Mouse (Mus musculus): ENCODE measurements around the gene Pou4f2.

Gene Pou4f2

DNA sequence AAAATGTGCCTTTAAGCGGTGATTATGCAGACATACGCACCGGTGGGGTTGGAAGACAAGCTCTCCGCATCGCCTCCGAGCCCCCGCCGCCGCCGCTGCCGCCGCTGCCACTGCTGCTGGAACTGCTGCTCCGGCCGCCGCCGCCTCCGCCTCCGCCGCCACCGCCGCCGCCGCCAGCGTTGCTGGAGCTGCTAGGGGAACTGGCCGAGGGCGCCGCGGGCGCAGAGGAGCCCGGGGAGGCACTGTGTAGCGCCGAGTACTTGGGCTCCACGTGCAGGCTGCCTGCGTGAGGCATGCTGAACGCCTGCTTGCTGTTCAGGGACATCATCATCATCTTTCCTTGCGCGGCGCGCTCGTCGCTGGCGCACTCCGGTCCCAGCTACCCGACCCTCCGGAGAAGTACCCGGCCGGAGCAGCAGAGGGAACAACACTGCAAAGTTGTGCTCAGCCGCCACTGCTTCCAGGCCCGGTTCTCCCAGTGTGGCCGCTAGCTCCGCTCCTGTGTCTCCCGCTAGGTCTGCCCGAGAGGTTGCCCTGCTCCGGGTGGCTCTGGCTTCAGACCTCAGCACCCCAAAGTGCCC is at the start of gene Pou4f2:
Gene Pou4f2, minus strand, starts transcription at position 575 of the 581 bp plus-strand sequence.
- no peak for DNase-seq (ENCODE audit: low spot score in 2 of 2)

DNA sequence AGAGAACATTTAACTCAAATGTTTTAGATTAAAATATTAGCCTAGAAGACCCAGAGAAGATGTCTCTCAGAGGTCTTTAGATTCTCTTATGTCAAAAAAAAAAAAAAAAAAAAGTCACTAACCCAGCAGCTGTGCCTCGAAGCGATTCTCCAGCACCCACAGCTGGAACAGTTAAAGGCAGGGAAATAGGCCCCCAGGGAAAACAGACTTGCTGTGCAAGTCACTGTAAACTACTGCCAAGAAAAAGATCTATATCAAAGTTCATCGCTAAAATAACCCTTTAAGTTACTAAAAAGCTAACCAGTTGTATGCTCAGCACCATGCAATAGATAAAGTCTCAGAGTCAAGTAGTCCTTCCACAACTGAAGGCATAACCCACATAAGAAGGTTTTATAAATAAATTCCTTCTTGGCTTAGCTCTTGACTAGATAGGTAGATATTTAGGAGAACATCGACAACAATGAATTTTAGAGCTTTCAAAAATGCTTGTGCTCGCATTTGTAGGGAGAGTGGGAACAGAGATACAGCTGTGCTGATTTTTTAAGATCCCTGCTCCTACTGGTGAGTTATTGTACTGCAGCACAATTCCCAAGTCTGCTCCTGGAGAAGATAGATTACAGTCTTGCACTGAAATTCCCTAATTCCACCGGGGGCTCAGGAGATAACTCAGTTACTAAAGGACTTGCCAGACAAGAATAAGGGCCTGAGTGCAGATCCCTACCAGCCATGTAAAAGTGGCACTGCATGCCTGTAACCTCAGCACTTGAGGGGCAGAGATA is 40.8 kb upstream of the Pou4f2 start:
- no peak for DNase-seq (ENCODE audit: low spot score in 2 of 2)

DNA sequence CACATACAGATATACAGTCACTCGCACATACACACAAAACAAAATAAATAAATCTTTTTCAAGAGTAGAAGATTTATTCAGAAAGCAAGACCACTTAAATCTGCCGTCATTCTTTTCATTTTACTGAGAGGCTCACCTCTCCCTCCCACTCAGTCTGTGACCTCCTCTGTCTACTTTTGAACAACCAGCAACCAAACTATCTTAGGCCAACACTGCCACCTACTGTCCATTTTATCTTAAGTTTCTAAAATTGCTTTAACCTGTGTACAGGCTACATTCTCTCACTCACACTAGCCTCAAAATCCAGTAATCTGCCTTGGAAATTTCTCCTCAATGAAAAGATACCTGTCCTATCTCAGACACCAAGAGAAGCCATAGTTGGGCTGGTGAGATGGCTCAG is 31.4 kb upstream of the Pou4f2 start:
- DNase-seq (ENCODE audit: low spot score in 2 of 2): no peak

DNA sequence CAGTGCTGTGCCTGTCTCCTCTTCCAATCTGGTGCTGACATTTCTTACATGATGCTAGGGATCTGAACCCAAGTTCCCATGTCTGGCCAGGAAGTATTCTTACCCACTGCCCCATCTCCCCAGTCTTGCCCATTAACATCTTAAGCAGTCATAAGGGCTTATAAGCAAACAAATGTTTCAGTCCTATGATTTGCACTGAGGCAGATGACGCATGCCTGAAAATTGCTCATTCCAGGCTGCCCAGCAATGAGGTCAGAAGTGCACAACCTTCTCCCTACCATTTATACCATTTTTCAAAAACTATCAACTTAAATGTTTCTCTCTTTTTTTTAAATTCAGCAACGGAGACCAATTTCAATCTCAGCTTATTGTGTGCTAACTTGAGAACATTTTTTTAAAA is 27.5 kb upstream of the Pou4f2 start:
- no peak for DNase-seq (ENCODE audit: low spot score in 2 of 2)

DNA sequence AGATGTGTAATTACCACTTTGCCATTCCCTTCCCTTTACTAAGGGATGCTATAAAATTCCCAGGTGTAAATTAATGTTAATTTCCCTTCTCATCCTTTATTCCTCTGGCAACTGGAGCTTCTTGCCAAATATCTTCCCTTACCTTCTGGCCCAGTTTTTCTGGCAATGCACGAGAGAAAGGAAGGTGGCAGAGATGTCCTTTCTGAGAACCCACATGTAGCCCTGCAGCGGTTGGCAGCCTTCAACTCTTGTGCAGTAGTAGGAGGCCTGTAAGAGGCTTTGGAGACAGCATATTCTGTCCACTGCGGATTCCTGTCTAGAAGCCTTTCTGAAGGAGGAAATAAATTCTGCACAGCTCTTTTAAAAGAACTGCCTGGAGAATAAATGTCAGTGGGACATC is 20.0 kb upstream of the Pou4f2 start:
- no peak for DNase-seq (ENCODE audit: low spot score in 2 of 2)

DNA sequence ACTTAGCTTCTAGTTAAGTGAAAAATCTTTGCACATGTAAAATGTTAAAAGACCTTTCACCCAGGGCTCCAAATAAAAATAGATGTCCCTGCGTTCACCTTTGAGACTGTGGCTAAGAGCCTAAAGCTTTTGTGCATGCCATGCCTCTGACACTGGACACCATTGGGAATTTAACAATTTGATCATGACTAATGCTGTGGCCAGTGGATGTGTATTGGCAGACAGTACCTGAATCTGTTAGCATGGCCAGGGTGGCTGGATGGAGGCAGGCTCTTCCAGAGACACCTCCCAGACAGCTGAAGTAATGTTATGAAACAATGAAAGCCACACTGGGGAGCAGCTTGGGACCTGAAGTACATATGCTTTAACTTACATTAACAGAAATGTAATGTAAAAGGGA is 6.3 kb upstream of the Pou4f2 start:
- DNase-seq (ENCODE audit: low spot score in 2 of 2): no peak

DNA sequence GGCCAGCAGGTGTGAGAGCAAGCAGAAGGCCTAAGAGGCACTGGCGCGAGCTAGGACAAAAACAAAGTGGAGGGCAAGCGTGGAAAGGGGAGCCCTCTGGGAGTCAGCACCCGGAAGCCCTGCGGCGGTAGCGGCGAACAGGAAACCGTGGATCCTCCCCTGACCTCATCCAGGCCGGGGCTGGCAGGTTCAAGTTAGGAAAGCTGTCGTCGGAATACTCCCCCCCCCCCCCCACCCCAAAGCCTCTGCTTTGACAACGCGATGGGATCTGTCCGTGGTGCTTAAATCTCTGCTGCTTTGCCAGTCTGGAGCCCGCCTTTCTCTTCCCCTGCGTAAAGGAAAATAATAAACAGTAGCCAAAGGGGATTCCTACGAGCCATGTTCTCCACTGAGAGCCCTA is 1.7 kb upstream of the Pou4f2 start:
- DNase-seq (ENCODE audit: low spot score in 2 of 2): no peak

DNA sequence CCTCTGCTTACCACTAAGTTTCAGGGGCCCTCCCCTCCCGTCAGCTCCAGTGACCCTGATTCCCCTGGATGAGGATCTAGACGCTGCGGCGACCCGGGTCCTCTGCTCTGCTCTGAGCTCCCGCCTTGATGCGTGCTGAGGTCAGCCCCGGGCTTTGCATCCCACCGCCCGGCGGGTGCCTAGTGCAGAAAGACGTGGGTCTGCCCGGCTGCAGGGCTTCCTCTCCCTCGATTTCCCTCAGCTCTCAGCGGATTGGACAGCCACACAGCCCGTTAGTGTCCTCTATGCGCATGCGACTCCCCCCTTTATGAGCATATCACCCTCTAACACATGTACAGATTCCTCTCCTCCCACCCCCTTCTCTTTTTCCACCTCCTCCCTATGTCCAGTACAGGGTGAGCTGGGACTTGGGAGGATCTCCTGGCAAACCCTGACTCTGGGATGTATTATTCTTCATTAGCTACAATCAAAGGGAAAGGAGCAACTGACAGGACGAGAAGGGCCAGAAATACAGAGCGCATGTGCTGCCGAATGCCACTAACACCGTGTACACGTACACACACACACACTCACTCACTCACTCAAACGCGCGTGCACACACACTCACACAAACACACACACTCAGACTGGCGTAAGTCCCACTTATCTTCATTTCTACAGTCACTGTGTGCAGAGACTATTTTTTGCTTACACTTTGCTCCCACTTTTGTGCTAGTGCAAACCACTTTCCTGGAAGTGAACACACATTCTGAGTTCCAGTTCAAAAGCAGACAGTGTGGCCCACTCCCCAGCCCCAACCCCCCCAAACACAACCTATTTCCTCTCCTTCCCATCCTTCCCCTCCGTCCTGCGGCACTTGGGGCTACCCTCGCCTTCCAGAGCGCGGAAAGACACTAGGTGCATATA is 948 bp upstream of the Pou4f2 start:
- no peak for DNase-seq (ENCODE audit: low spot score in 2 of 2)

DNA sequence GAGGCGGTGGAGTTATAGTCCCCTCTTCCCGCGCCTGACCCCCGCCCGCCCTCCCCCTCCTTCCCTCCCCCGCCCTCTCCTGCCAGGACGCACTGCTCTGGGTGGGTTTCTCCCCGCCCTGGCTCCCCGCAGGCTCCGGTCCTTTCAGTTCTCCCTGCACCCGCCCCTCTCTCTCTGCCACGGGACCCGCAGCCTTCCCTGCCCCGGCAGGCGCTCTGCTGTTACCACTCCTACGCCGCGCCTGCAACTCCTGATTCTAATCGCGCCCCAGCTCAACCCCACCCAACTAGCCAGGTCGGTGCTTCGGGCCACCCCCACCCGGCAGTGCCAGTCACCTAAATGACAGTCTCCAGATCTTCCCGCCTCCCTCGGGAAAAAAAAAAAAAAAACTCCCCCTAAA is 216 bp upstream of the Pou4f2 start:
- DNase-seq (ENCODE audit: low spot score in 2 of 2): no peak

DNA sequence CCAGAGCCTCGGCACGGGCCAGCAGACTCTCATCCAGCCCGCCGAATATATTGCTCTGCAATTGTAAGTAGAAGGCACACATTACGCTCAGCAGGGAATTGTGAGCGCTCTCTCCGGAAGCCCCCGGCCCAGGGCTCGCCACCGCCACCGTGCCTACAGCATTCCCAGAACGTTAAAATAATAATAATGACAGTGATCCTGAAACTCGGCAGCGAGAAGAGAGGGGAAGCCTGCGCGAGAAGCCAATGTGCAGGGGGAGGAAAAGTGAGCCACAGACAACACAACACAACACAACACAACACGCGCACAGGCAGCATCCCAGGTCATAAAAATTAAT is 853 bp downstream of the Pou4f2 start:
- no peak for DNase-seq (ENCODE audit: low spot score in 2 of 2)

DNA sequence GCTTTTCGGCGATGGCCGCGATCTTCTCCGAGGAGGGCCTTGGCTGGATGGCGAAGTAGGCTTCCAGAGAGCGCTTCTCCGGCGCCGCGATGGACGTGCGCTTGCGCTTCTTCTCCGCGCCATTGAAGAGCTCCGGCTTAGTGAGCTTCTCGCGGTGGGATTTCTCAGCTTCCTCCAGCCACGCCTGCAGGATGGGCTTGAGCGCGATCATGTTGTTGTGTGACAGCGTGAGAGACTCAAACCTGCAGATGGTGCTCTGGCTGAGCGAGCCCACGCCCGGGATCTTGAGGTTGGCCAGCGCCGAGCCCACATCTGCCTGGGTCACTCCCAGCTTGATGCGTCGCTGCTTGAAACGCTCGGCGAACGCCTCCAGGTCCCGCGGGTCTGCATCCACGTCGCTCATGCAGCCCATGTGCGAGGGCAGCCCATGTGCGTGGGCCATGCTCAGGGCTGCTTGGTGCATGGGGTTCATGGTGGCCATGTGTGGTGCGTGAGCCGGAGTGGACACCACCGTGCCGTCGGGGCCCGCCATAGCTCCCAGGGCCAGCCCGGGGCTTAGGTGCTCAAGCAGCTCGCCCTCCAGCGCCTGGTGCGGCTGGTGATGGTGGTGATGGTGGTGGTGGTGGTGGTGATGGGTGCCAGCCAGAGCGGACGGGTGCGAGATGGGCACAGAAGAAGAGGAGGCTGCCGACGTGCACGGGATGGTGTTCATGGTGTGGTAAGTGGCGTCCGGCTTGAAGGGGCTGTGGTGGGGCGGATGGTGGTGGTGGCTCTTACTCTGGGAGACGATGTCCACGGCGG is 1.4 kb downstream of the Pou4f2 start:
- no peak for DNase-seq (ENCODE audit: low spot score in 2 of 2)

DNA sequence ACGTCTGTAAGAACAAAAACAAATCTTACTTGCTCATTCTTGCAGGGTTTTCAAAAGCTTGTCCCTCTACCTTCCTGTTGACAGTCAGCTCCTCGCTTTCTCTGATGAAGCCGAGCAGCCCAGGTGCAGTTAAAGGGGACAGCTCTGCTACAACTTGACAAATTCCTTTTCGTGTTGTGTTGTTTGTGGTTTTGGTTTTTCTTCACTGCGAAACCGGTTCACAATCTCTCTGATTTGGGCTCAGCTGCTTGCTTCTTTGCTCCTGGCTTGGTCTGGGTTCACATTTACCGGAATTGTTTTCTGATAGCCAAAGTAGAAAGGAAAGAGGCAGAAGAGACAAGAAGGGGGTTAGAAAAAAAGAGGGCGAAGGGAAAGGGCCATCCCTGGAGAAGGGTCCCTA is 2.1 kb downstream of the Pou4f2 start:
- no peak for DNase-seq (ENCODE audit: low spot score in 2 of 2)

DNA sequence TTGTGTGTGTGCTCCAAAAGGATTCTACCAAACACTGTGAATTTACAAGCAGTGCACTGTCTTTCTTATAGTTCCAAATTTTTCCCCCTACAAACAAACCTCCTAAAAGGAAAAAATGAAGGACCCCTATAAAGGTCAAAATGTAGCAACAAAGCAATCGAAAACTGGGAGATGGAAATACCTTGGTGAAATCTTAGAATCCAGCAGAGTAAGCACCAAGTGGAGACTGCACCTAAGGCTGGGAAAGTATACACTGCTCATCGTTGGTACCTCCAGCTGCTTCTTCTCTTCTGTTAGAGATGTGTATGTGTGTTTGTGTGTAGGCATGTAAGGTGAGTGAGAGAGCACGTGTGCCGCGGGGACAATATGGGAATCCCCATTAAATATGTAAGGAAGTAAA is 3.1 kb downstream of the Pou4f2 start:
- DNase-seq (ENCODE audit: low spot score in 2 of 2): no peak

DNA sequence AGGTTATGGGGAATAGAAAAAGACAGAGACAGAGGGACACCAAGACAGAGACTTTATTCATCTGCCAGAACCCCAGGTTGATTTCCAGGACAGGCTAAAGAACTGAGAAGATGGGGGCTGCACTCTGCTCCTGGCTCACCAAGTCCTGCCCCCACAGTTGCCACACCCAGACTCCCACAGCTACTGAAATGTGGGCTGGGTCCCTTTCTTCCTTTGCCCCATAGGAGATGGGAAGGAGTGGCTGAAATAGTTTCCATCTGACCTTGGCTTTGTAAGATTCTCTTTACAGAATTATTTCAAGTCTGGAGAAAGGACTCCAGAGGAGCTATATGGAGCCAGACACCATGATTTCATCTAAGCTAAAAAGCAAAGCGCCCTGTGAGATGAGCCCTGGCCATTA is 4.0 kb downstream of the Pou4f2 start:
- DNase-seq (ENCODE audit: low spot score in 2 of 2): no peak

DNA sequence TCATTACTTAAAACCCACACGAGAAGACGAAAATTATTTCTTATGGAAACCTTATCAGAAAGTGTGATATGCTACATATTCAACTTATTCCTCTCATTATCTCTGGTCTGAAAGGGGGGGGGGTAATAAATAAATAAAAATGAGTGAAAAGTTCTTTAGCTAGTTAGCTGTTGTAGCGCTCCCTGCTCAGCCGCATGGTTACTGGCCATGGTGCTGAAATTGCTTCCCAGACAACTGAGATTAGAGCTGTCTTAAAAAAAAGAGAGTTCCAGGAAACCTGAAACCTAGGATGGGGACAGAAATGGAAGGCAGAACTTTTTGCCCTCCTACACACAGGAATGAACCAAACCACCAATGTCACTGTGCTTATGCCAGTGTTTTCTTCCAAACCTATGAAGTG is 5.1 kb downstream of the Pou4f2 start:
- no peak for DNase-seq (ENCODE audit: low spot score in 2 of 2)

DNA sequence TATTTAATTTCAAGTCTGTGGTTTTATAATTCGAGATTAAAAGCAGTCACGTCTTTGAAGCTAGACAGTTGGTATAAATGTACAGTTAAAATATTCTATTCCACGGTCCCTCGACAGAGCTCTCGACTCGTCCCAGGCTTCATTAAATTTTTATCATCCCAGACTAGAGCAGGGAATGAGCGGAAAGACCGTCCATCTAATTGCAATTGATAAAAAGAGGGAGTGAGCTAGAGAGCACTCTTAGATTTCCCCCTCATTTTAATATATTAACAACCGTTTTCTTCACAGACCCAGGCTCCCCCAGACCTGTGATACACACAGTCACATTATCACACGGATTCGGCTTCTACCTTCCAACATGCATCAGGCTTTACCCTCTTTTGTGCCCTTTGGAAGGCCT is 8.3 kb downstream of the Pou4f2 start:
- no peak for DNase-seq (ENCODE audit: low spot score in 2 of 2)

DNA sequence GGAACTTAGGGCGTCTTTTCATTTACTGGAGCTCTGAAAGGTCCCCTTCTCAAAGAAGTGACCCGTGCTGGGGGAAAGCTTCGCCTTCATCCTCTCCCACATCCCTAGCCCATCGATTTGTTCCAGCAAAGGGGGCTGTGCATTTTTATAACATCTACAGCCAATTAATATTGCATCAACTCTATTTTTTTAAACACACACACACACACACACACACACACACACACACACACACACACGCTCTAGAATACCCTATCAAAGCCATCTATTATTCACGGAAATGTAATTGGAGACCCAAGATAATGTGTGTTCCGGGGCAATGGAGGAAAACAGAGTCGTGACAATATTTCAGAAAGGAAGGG is 8.7 kb downstream of the Pou4f2 start:
- DNase-seq (ENCODE audit: low spot score in 2 of 2): no peak

DNA sequence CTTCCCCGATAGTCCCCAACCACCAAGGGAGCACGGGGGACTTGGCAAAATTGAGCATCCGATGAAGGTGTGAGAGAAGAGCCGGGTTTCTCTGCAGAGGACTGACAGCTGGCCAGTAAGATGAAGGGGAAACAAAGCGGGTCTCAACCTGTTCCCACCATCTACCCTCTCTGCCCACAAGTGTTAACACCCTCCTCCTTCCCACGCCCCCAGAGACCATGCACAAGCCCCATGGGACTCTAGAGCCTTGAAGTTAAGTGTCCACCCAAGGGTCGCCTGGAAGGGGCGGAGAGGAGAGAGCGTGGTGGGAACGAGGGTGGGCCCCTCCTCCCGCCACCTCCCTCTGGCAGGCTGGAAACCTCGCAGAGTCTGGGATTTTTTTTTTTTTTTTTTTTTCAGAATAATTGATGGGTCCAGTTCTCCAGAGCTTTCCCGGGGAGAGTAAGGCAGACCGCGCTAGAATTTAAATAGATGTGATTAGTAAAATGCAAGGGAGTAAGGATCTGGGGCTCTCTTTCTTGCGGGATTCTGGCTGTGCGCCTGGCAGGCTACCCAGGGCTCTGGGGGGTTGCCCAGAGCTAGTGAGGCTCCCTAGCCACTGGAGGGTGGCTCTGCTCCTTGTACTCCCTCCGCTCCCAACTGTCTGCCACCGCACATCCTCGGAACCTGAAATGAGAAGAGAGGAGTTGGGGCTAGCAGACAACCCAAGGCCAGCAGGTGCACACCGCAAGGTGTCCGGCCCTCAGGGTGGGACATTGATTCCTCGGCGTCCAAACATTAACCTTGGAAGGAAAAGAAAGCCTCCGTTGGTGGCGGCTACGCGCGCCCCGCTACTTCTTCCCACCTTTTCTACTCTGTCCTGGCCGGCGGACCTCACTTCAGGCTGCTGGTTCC is 9.3 kb downstream of the Pou4f2 start:
- DNase-seq (ENCODE audit: low spot score in 2 of 2): no peak

DNA sequence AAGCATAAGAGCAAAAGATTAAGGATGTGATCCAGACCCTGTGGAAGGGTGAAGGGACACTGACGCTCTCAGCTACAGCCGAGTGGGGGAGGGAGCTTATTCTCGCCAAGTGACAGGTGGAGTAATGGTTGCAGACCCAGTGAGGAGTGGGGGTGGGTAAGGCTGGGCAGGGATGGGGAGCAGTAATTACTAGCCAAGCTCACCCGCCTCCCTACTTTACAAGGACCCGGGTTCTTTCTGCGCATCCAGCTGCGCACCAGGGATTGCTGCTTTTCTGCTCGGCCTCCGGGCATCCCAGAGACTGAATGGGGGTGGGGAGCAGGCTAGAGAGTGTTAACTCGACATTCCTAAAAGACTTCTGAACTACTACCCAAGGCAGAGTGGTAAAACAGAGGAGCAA is 10.0 kb downstream of the Pou4f2 start:
- DNase-seq (ENCODE audit: low spot score in 2 of 2): no peak

DNA sequence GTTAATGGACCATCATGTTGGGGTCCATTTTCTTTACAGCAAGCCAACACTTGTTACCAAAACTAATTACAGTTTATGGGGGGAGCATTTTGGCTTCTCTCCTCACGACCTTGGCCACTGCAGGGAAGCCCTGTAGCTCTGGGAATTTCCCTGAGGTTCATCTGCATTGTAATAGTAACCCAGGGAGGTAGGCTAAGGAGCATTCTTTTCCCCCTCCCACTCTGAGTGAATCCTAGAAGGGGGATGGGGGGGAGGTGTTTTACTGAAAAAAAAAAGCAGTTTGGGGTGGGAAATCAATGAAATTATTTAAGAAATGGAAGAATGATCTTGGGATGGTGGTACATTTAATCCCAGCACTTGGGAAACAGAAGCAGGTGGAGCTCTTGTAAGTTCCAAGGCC is 12.5 kb downstream of the Pou4f2 start:
- DNase-seq (ENCODE audit: low spot score in 2 of 2): no peak

DNA sequence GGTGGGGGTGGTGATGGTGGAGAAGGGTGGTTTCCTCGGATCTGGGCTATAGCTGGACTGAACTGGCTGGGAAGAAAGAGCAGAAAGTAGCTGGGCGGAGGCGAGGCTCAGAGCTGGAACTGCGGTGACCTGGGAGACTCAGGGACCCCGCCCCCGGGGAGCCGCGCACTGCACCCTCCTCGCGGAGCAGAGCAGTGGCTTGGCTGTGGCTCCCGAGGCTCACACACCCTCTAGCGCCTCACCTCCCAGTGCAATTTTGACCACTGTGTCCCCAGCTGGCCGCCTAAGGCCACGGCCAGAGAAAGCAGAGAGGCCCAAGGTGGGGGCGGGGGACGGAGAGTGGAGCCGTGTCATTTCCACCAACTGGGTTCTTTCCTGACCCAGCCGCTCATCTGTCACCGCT is 16.3 kb downstream of the Pou4f2 start:
- no peak for DNase-seq (ENCODE audit: low spot score in 2 of 2)

All from left cerebral cortex, adult 9 months (tissue).